Mouse (Mus musculus) layer of hippocampus, adult 18-20 months (tissue): ENCODE measurements around the gene Jazf1. TPM values are rescaled to one million over a fixed set of nuclear protein-coding genes. Genes with fewer than 3 reads are reported as not detected.

Experiments
- DNase-seq, 2 experiments: peaks; one replicate each; pipeline ENCODE4 v3.0.0; 2022; ENCODE audit warnings: low spot score in 2 of 2
- total RNA-seq, 2 experiments: library from RNA; stranded (reverse); gene quantifications; 2 replicates each; pipeline ENCODE4 v1.2.3; 2021

Jazf1 gene
- total RNA-seq, 2 experiments from 2014 or later = 29.4 to 34.4 TPM

DNA sequence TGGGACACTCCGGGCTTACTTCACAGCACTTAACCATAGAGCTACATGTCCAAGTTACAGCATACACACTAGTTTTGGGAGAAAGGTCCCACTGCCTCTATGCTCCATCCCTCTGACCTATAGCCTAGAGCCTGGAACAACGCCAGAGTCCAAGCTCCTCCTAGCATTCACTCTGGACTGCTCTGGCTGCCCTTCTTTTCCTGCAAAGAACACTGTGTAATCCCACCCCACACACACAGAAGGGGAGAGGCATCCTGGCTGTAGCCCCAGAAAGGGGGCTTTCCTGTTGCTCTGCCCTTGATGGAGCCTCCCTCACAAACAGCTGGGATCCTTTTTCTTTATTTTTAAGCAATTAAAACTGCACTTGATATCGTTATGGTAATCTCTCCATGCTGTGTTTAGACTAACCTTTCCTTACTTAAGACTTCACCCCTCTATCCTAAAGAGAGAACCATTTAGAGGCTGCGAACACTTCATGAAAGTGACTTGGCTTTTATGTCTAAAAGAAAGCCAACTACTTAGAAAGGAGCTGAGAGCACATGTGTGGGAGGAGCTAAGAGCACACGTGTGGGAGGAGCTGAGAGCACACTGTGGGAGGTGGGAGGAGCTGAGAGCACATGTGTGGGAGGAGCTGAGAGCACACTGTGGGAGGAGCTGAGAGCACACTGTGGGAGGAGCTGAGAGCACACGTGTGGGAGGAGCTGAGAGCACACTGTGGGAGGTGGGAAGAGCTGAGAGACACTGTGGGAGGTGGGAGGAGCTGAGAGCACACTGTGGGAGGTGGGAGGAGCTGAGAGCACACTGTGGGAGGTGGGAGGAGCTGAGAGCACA lies 106.6 kb downstream of the Jazf1 start:
- DNase-seq = no peak

DNA sequence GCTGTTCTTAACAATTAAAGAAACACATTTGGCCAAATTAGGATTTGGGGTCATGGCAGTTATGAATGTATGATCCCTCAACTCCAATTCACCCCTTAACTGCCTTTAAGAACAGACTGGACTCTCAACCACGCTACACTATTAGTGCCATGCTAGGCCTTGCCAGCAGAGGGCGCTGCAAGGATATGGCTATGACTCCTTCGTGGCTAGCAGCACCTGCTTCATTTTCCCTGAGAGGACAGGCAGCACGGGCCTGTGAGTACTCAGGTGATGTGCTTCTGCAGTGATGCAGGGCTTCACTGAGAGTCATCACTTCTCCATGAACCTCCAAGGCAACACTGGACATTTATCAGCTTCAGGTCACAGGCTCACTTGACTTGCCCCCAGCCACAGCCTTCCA lies 110.7 kb downstream of the Jazf1 start:
- DNase-seq = peak in 1 of 2 experiments; percentile 76

DNA sequence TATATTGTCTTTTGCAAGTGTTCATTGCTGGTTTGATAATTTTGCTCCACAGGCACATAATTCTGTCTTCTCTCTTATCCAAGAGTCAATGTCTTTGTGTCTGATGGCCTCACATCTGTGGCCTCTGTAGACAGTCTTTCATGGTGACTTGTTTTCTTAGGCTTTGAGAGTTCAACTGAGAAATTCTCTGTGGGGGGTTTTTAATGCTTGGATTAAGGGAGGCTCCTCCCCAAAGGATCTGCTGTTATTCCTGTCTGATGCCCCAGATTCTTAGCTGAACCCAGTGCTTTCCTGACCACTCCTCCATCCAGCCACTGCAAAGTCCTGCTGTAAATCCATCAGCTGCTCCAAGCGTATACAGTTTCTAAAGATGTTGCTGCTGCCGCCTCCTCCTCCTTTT lies 112.3 kb downstream of the Jazf1 start:
- DNase-seq = no peak

GRCm38 (mm10) chr6:52955304-52955703 lies 113.1 kb downstream of the Jazf1 start:
- DNase-seq = no peak

DNA sequence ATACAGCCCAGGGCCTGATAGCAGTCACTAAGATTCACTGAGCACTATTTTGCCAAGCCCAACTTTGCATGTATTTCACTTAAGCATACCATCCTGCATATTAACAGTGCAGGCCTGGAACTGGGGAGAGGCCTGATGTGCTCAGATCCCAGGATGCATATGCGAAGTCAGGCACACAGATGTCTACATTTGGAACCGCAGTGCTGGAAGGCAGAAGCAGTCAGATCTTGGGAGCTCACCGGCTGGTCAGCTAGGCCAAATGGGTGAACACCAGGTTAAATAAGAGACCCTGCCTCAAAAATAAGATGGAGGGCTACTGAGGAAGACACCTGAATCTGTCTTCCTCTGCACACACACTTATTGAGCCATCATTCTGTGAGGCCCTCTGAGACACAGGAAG lies 113.6 kb downstream of the Jazf1 start:
- no peak for DNase-seq

- DNase-seq = no peak
Observed at GRCm38 (mm10) chr6:52954441-52954840, 114.0 kb downstream of the Jazf1 start.

- no peak for DNase-seq
Observed at GRCm38 (mm10) chr6:52952526-52952900, 115.9 kb downstream of the Jazf1 start.

DNA sequence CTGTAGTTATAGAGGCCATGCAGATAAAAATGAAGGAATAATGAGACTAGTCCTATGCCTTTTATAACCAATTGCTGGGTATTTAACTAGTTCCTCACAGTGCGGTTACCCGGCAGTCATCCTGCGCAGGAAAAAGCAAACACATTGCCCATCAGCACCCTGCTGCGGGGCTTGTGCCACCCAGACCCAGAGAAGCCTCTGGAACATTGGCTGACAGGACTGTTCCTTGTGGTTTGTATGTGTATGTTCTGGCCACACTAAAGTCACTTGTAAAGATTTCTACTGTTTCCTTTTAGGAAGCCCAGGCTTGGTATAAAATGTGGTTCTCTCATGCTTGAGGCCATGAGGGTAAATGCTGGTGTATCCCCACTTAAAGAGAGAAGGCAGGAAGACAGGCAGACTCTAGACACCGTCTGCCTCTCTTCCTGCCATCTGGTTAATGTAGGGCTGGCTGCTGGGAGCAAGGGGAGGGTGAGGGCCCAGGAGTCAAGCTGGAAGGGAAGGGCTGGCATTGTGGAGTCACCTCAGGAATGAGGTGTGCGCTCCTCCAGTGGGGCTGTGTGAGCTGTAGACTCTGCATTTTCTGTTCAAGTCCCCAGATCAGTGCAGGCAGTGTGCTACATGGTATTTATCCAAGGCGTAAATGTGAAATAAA lies 116.4 kb downstream of the Jazf1 start:
- no peak for DNase-seq

- DNase-seq = no peak
Observed at GRCm38 (mm10) chr6:52950371-52950770, 118.1 kb downstream of the Jazf1 start.

DNA sequence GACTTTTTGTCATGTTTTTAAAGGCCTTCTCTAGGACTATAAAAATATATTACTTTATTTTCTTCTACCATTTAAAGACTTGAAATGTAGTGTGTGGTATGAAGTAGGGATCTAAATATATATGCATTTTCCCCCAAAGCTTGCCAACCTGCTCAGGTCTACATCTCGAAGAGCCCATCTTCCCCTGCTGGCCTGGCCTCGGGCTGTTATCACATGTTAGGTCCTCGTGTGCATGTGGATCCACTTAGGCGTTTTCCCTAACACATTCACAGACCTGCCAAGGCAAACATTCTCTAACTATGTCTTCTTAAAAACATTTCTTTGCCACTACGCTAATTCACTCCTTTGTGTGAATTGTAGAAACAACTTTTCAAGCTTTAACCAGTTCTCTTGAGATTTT lies 125.9 kb downstream of the Jazf1 start:
- no peak for DNase-seq

GRCm38 (mm10) chr6:52942101-52942500 lies 126.3 kb downstream of the Jazf1 start:
- no peak for DNase-seq

DNA sequence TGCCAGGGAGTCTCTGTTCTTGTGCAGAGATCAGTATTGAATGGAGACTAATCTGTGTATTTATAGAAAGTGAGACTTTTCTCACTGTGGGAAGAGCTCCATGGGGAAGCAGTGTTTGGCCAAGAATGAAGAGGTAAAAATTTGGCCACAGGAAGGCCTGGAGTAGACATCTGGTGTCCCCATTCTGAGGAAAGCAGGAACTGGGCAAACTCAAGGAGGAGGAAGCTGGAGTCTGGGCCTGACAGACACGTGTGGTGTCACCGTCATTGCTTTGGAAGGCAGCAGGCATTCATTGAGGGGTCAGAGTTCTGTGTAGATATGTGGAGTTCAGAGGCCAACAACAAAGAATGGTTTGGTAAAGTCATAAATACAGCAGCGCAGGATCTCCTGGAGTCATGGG lies 130.5 kb downstream of the Jazf1 start:
- no peak for DNase-seq

DNA sequence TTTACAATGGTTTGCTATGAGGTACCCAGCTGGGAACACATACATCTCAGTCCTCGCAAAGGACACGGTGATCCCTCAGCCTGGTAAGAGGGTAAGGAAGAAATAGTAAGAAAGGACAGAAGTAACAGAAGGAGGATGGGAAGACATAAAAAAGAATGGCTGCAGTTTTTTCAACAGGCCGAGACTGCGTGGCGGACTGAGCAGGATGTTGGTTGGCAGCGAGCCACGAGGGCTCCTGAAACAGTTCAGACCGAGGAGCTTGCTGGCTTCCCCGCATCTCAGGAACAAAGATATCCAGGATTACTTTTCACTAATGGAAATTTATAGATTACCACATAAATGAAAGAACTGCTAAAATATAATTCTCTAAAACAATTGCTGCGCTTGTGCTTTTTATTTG lies 131.4 kb downstream of the Jazf1 start:
- no peak for DNase-seq

DNA sequence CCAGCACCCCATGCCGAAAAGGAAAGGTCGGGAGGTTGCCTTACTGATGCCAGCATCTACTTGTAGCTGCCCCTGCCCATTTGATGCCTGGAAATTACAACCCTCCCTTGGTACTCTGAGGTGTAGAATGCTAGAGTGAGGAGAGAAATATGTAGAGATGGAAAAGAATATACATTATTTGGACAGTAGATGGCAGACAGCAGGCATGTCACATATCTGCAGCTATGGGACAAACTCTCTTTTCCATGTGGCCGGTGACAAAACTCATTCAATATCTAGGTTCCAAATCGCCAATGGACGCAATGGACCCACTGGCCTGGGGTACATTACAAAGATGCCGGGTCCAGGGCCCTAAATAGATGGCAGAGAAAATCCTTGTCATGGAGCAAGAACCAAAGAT lies 134.4 kb downstream of the Jazf1 start:
- no peak for DNase-seq

- peak in 1 of 2 experiments; percentile 55 for DNase-seq
Observed at GRCm38 (mm10) chr6:52932603-52933178, 135.7 kb downstream of the Jazf1 start.

- DNase-seq = no peak
Observed at GRCm38 (mm10) chr6:52929358-52929757, 139.1 kb downstream of the Jazf1 start.

- DNase-seq = peak in 1 of 2 experiments; percentile 51
Observed at GRCm38 (mm10) chr6:52926947-52927346, 141.5 kb downstream of the Jazf1 start.

- DNase-seq = no peak
Observed at GRCm38 (mm10) chr6:52925458-52926042, 142.9 kb downstream of the Jazf1 start.

GRCm38 (mm10) chr6:52921248-52921647 lies 147.2 kb downstream of the Jazf1 start:
- DNase-seq = no peak

GRCm38 (mm10) chr6:52920719-52921118 lies 147.7 kb downstream of the Jazf1 start:
- no peak for DNase-seq

GRCm38 (mm10) chr6:52919442-52919841 lies 149.0 kb downstream of the Jazf1 start:
- DNase-seq = no peak

GRCm38 (mm10) chr6:52918980-52919379 lies 149.5 kb downstream of the Jazf1 start:
- peak; percentile 39 to 90 for DNase-seq
